ENCODE assay signal across 14 mouse cellular contexts in genomic region chr4:83257279-83258260, GRCm38 (mm10).
"Had no signal": no experiment of that assay in that cellular context is flagged by ENCODE, and none has a peak within 500 bp of the region (broad histone marks: within the 10 kb centered on the region; RNA-seq: fewer than 3 reads in every experiment).

No protein-coding gene starts in this region.

- H3K27ac ChIP-seq: layer of hippocampus, adult 2 months; limb, embryonic 13.5 days; liver, embryonic 12.5 days; midbrain, embryonic 12.5 days; neural tube, embryonic 13.5 days had no signal

- H3K4me2 ChIP-seq: limb, embryonic 13.5 days; liver, embryonic 12.5 days; lung, embryonic 14.5 days; midbrain, embryonic 12.5 days; neural tube, embryonic 13.5 days had no signal

- H3K36me3 ChIP-seq: limb, embryonic 13.5 days; midbrain, embryonic 12.5 days; neural tube, embryonic 13.5 days had no signal

- H3K9me3 ChIP-seq: limb, embryonic 13.5 days; liver, embryonic 12.5 days; midbrain, embryonic 12.5 days; neural tube, embryonic 13.5 days had no signal

- H3K9ac ChIP-seq: limb, embryonic 13.5 days; liver, embryonic 12.5 days; lung, embryonic 14.5 days; midbrain, embryonic 12.5 days; neural tube, embryonic 13.5 days had no signal

- H3K4me1 ChIP-seq: limb, embryonic 13.5 days; liver, embryonic 12.5 days; neural tube, embryonic 13.5 days had no signal

- ATAC-seq: liver, embryonic 12.5 days; midbrain, embryonic 16.5 days had no signal

- DNase-seq: lung, embryonic 14.5 days; lung, postnatal 10 days; lung, postnatal 4 days; retina, postnatal 1 day; right cerebral cortex, postnatal 4 days; spleen, adult 18-20 months; thymus, adult 18-20 months; thymus, postnatal 14 days had no signal

- H3K27me3 ChIP-seq: limb, embryonic 13.5 days; liver, embryonic 12.5 days; midbrain, embryonic 12.5 days; neural tube, embryonic 13.5 days had no signal

- H3K4me3 ChIP-seq: layer of hippocampus, adult 2 months; limb, embryonic 13.5 days; liver, embryonic 12.5 days; midbrain, embryonic 12.5 days; neural tube, embryonic 13.5 days had no signal
